Mouse (Mus musculus) gastrocnemius, postnatal 25 days (tissue): ENCODE measurements around the gene Olfr1335. TPM values are rescaled to one million over a fixed set of nuclear protein-coding genes. Genes with fewer than 3 reads are reported as not detected.
"Not testable (repeated sequence)": the region's sequence is repeated elsewhere in the genome, so short reads cannot be mapped to it uniquely, and the experiment has no call there.

ENCODE experiments used
- DNase-seq: peaks from one replicate; pipeline ENCODE4 v3.0.0; 2022
- long read RNA-seq, 2 experiments: library from polyadenylated mRNA; stranded (forward); transcript quantifications; one replicate each; pipeline ENCODE4 v2.0.0; 2021
- total RNA-seq, 2 experiments: library from RNA; stranded (reverse); gene quantifications; 1 replicate in 1 of 2; 2 replicates in 1 of 2; pipeline ENCODE4 v1.2.3; 2021

Olfr1335 gene
- not detected for total RNA-seq
- long read RNA-seq, experiment 1 = 0 reads
- long read RNA-seq, experiment 2 = 0 reads

DNA sequence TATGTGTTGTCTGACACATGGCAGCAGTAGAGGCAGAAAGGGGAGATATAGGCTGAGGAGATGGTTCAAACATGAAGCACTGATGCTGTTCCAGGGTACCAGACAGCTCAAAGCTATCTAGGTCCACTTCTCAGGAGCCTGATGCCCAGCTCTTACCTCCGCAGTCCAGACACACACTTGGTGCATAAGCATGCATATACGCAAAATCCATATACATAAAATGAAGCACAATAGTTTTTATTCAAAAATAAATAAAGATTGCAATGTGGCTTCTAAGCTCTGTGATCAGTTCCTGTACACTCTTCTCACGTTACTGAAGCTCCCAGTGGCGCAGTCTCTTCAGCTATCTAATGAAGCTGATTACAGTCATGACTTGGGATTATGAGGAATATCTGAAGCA lies at the start of gene Olfr1335:
Gene Olfr1335, minus strand, starts transcription at position 101 of the 400 bp plus-strand sequence.
- no peak for DNase-seq

DNA sequence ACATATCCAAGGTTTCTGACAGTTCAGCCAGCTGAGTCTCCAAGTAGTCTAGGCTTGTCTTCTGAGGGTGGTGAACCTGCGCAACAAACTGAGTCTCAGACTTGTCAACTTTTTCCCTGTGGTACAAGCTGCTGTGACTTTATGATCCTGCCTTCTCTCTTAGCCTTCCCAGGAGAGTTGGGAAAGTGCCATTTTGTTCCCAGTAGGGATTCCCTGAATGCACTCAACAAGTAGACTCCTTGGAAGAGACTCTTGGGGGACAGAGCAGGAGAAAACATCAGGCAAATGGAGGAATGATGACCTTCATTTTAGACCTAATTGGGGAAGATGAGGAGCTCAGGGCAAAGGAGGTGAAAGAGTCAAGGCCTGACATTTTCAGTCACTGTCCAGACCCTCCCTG lies 26.4 kb upstream of the Olfr1335 start, which contains the start of gene Olfr1333:
Gene Olfr1333, minus strand, starts transcription at position 101 of the 400 bp plus-strand sequence.
- no peak for DNase-seq

DNA sequence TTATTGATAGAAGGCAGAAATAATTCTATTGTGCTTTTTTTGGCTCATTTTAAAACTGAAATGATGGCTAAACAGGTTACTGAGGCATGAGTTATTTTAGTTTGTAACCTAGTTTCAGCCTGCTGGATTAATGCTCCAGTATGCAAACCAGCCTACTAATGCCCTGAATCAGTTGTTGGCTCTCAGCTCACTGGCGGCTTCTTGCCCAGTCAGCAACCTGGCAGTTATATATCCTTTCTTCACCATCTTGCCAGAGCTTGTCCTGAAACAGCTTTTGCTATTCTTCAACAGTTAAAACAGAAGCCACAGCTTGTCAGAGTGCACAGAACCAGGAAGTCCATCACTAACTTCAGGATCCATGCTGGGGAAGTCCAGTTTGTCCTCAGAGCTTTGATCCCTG lies 9.2 kb upstream of the Olfr1335 start:
- DNase-seq = no peak

DNA sequence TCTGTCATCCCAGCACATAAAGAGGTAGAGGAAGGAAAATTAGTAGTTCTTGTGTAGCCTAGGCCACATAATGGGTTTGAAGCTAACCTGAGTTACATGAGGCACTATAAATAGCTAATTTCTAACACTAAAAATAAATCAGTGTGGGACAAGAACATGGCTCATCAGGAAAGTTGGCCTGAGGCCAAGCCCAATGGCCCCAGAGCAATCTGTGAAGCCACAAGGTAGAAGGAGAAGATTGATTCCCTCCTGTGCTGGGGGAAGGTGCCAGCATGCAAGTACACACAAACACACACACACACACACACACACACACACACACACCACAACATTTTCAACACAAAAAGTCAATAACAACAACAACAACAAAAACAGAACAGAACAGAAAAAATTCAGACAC lies 16.9 kb downstream of the Olfr1335 start:
- DNase-seq = not testable (repeated sequence)

DNA sequence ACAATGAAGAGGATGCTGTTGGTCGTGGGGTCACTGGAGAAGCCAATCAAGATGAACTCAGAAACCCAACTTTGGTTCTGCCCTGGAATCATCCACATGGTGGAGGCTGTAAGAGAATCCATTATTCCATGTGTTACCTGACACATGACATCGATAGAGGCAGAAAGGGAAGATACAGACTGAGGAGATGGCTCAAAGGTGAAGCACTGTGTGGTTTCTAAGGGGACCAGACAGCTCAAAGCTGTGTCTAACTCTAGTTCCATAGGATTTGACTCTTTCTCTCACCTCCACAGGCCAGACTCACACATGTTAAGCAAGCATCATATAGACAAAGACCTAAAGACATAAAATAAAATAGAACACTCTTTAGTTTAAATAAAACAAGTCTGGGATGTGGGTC lies 27.3 kb downstream of the Olfr1335 start, which contains the start of gene Olfr1337:
Gene Olfr1337, minus strand, starts transcription at position 101 of the 400 bp plus-strand sequence.
- DNase-seq = no peak

Other genes with a start within 250 kb of the Olfr1335 start
- not detected for gene Cfap57, start 189.2 kb downstream of the Olfr1335 start, total RNA-seq
- 10 to 100 TPM; 25.1 to 26.9 TPM for gene Ebna1bp2, start 189.1 kb downstream of the Olfr1335 start, total RNA-seq
- gene Olfr62, start 151.0 kb downstream of the Olfr1335 start, total RNA-seq = not detected
- not detected for gene Olfr1342, start 117.2 kb downstream of the Olfr1335 start, total RNA-seq
- gene Olfr1341, start 106.4 kb downstream of the Olfr1335 start, total RNA-seq = not detected
- not detected for gene Olfr1340, start 89.8 kb downstream of the Olfr1335 start, total RNA-seq
- gene Olfr1339, start 77.8 kb downstream of the Olfr1335 start, total RNA-seq = not detected
- gene Olfr1338, start 51.2 kb downstream of the Olfr1335 start, total RNA-seq = not detected
- gene Olfr1337, start 27.4 kb downstream of the Olfr1335 start, total RNA-seq = not detected
- not detected for gene Olfr1333, start 26.3 kb upstream of the Olfr1335 start, total RNA-seq
- gene Olfr1331, start 54.7 kb upstream of the Olfr1335 start, total RNA-seq = not detected
- not detected for gene Olfr1330, start 78.7 kb upstream of the Olfr1335 start, total RNA-seq
- gene Olfr1329, start 107.5 kb upstream of the Olfr1335 start, total RNA-seq = not detected
- not detected for gene Olfr1328, start 128.7 kb upstream of the Olfr1335 start, total RNA-seq
- gene Lao1, start 151.6 kb upstream of the Olfr1335 start, total RNA-seq = under 1 TPM; 0.38 to 0.88 TPM